Comparison of ENCODE assay signal across 18 mouse cellular contexts in genomic region chr15:50583951-50584350, GRCm38 (mm10).
"Had no signal": no experiment of that assay in that cellular context is flagged by ENCODE, and none has a peak within 500 bp of the region (broad histone marks: within the 10 kb centered on the region; RNA-seq: fewer than 3 reads in every experiment).

No protein-coding gene starts in this region.

- ATAC-seq: lung, postnatal 0 days; midbrain, embryonic 13.5 days; midbrain, embryonic 15.5 days had no signal

- H3K4me2 ChIP-seq: lung, embryonic 15.5 days; midbrain, embryonic 11.5 days; midbrain, embryonic 13.5 days; midbrain, embryonic 15.5 days; neural tube, embryonic 12.5 days had no signal

- H3K27ac ChIP-seq: lung, embryonic 15.5 days; macrophage; midbrain, embryonic 13.5 days; midbrain, embryonic 15.5 days; neural tube, embryonic 12.5 days had no signal

- H3K27me3 ChIP-seq: lung, embryonic 15.5 days; megakaryocyte, embryonic 14.5 days; midbrain, embryonic 13.5 days; midbrain, embryonic 15.5 days; neural tube, embryonic 12.5 days had no signal

- H3K36me3 ChIP-seq: lung, embryonic 15.5 days; midbrain, embryonic 13.5 days; midbrain, embryonic 15.5 days; neural tube, embryonic 12.5 days had no signal

- H3K9me3 ChIP-seq: lung, embryonic 15.5 days; midbrain, embryonic 15.5 days; neural tube, embryonic 12.5 days had no signal

- H3K9ac ChIP-seq: lung, embryonic 15.5 days; midbrain, embryonic 13.5 days; midbrain, embryonic 15.5 days; neural tube, embryonic 12.5 days had no signal

- DNase-seq: lung, adult 2 months; lung, postnatal 14 days; lung, postnatal 36 days; right cerebral cortex, adult 18-20 months; right cerebral cortex, postnatal 25 days; right cerebral cortex, postnatal 4 days; spleen, adult 18-20 months; thymus, adult 18-20 months; thymus, postnatal 14 days; thymus, postnatal 36 days had no signal

- H3K4me1 ChIP-seq: lung, embryonic 15.5 days; megakaryocyte, embryonic 14.5 days; midbrain, embryonic 13.5 days; midbrain, embryonic 15.5 days; neural tube, embryonic 12.5 days had no signal

- H3K4me3 ChIP-seq: lung, embryonic 15.5 days; megakaryocyte, embryonic 14.5 days; midbrain, embryonic 13.5 days; midbrain, embryonic 15.5 days; neural tube, embryonic 12.5 days had no signal
